Mouse (Mus musculus): Measurements from ENCODE around the gene Gpr39.
"Not testable (repeated sequence)": the region's sequence is repeated elsewhere in the genome, so short reads cannot be mapped to it uniquely, and the experiment has no call there.

Gene Gpr39

GRCm38 (mm10) chr1:125676790-125677273, at the start of gene Gpr39:
TSS of gene Gpr39 (plus strand) at chr1:125676995.
- no peak for DNase-seq

GRCm38 (mm10) chr1:125639501-125640253, 37.1 kb upstream of the Gpr39 start:
- peak; percentile 77 to 90 for DNase-seq

GRCm38 (mm10) chr1:125643643-125644042, 33.2 kb upstream of the Gpr39 start:
- DNase-seq: peak; percentile 91 to 95

GRCm38 (mm10) chr1:125646816-125647215, 30.0 kb upstream of the Gpr39 start:
- DNase-seq: not testable (repeated sequence)

GRCm38 (mm10) chr1:125648011-125648410, 28.8 kb upstream of the Gpr39 start:
- no peak for DNase-seq

- no peak for DNase-seq
These were observed 27.7 kb upstream of the Gpr39 start for GRCm38 (mm10) chr1:125649056-125649455.

- no peak for DNase-seq
These were observed 23.8 kb upstream of the Gpr39 start for GRCm38 (mm10) chr1:125652836-125653594.

GRCm38 (mm10) chr1:125657416-125657815, 19.4 kb upstream of the Gpr39 start:
- no peak for DNase-seq

GRCm38 (mm10) chr1:125660151-125660550, 16.6 kb upstream of the Gpr39 start:
- DNase-seq: peak; percentile 85 to 89

GRCm38 (mm10) chr1:125660901-125661300, 15.9 kb upstream of the Gpr39 start:
- no peak for DNase-seq

- no peak for DNase-seq
These were observed 14.7 kb upstream of the Gpr39 start for GRCm38 (mm10) chr1:125662058-125662457.

GRCm38 (mm10) chr1:125662660-125663059, 14.1 kb upstream of the Gpr39 start:
- no peak for DNase-seq

GRCm38 (mm10) chr1:125663104-125663503, 13.7 kb upstream of the Gpr39 start:
- DNase-seq: no peak

GRCm38 (mm10) chr1:125665127-125665637, 11.6 kb upstream of the Gpr39 start:
- DNase-seq: no peak

- peak in 1 of 2 experiments; percentile 18 for DNase-seq
These were observed 7.8 kb upstream of the Gpr39 start for GRCm38 (mm10) chr1:125669035-125669434.

GRCm38 (mm10) chr1:125675186-125675585, 1.6 kb upstream of the Gpr39 start:
- no peak for DNase-seq

GRCm38 (mm10) chr1:125677286-125677685, 491 bp downstream of the Gpr39 start:
- DNase-seq: no peak

GRCm38 (mm10) chr1:125679522-125680077, 2.8 kb downstream of the Gpr39 start:
- DNase-seq: peak; percentile 50 to 62

GRCm38 (mm10) chr1:125684423-125684822, 7.6 kb downstream of the Gpr39 start:
- no peak for DNase-seq

- no peak for DNase-seq
These were observed 8.5 kb downstream of the Gpr39 start for GRCm38 (mm10) chr1:125685304-125685703.

GRCm38 (mm10) chr1:125687701-125688420, 11.1 kb downstream of the Gpr39 start:
- peak; percentile 22 to 28 for DNase-seq

- DNase-seq: no peak
These were observed 16.7 kb downstream of the Gpr39 start for GRCm38 (mm10) chr1:125693541-125693940.

- no peak for DNase-seq
These were observed 17.5 kb downstream of the Gpr39 start for GRCm38 (mm10) chr1:125694338-125694737.

Measured in cerebellum, postnatal 10 days (tissue).